Mouse (Mus musculus) bone marrow macrophage, adult 2 months (primary cell): ENCODE data around the gene Slamf6.

Experiments
- CTCF ChIP-seq: IDR thresholded peaks from 2 replicates; pipeline ENCODE4 v1.5.1; 2012; ENCODE audit warnings: low read depth, mild to moderate bottlenecking, low read length, moderate library complexity
- POLR2A ChIP-seq: IDR thresholded peaks from 2 replicates; pipeline ENCODE4 v1.6.1; 2012; ENCODE audit warnings: mild to moderate bottlenecking, low read depth, low read length, borderline replicate concordance

GRCm38 (mm10) chr1:171975831-171976230, 58.5 kb downstream of the Slamf6 start:
- TF ChIP-seq CTCF (no peak), POLR2A (no peak)
